Comparison of ENCODE assay signal across 7 mouse cellular contexts in the genomic region with DNA sequence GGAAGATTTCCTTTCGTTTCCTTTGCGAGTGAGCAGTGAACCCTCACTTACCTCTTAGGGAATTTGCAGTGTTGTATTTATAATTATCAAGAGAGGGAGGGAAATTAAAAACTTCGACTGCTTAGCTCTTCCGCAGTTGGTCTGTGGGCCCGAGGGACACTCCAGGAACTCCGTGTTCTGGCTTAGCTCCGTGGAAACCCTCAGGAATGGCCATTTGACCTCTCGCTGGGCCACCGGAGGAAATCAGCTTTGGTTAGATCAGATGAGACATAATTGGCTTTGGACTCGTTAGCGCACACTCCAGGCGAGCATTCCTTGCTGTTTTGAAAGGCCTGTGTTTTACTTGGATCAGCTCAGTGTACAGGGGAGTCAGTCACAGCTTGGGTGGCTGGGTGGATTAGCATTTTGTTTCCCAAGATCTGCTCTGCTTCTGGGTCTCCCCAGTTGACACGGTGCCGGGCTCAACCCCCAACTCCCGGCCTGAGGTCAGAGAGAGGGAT.
A peak's percentile ranks its signal among the peaks of the same experiment; 100 is the strongest.
DNase-seq lines count a peak whose midpoint lies in the region; ATAC-seq and TF ChIP-seq lines count a peak whose summit lies in the region.

No protein-coding gene starts in this region.

- no peak for TF ChIP-seq CTCF in midbrain, postnatal 0 days (IDR thresholded peaks at IDR 0.05)

- H3K4me3 ChIP-seq in hindbrain, embryonic 12.5 days: no peak overlapping the region
- no peak overlapping the region for H3K4me3 ChIP-seq in limb, embryonic 11.5 days (ENCODE audit: low read depth, low read length)
- H3K4me3 ChIP-seq in midbrain, postnatal 0 days (ENCODE audit: low read depth, low read length): peak overlapping the region; percentile 24; the same call in 1 of the 2 replicates

- no peaks in the 10 kb centered on the region for H3K27me3 ChIP-seq in hindbrain, embryonic 12.5 days
- H3K27me3 ChIP-seq in limb, embryonic 11.5 days (ENCODE audit: control insufficient read depth, insufficient read depth, low read length): no peaks in the 10 kb centered on the region
- H3K27me3 ChIP-seq in midbrain, postnatal 0 days (ENCODE audit: insufficient read depth, low read length): no peaks in the 10 kb centered on the region

- peak overlapping the region; percentile 40 for H3K4me2 ChIP-seq in hindbrain, embryonic 12.5 days (replicated peaks)
- peak overlapping the region; percentile 29 for H3K4me2 ChIP-seq in limb, embryonic 11.5 days (ENCODE audit: low read depth, severe bottlenecking)
- peak overlapping the region; percentile 44 for H3K4me2 ChIP-seq in midbrain, postnatal 0 days (ENCODE audit: low read depth, low read length, poor library complexity, severe bottlenecking)

- WGBS in hindbrain, embryonic 12.5 days: 36% methylated on average over 15 of the region's 15 CpGs
- 31% methylated on average over 15 of the region's 15 CpGs for WGBS in limb, embryonic 11.5 days
- 9% methylated on average over 15 of the region's 15 CpGs for WGBS in midbrain, postnatal 0 days

- no peaks in the 10 kb centered on the region for H3K36me3 ChIP-seq in hindbrain, embryonic 12.5 days
- H3K36me3 ChIP-seq in limb, embryonic 11.5 days (ENCODE audit: control insufficient read depth, insufficient read depth, low read length): no peaks in the 10 kb centered on the region
- H3K36me3 ChIP-seq in midbrain, postnatal 0 days (ENCODE audit: insufficient read depth, low read length): no peaks in the 10 kb centered on the region

- H3K27ac ChIP-seq in hindbrain, embryonic 12.5 days: no peak overlapping the region
- no peak overlapping the region for H3K27ac ChIP-seq in limb, embryonic 11.5 days (replicated peaks; ENCODE audit: low read depth, low read length)
- H3K27ac ChIP-seq in midbrain, postnatal 0 days (ENCODE audit: low read depth, low read length): no peak overlapping the region

- H3K9ac ChIP-seq in hindbrain, embryonic 12.5 days: 0 out of 2 replicates have a peak overlapping the region, but pooled peaks have one; percentile 24
- no peak overlapping the region for H3K9ac ChIP-seq in limb, embryonic 11.5 days (ENCODE audit: low read length)
- no peak overlapping the region; the same call in 1 of the 2 replicates for H3K9ac ChIP-seq in midbrain, postnatal 0 days (replicated peaks; ENCODE audit: low read length, poor library complexity, severe bottlenecking)

- H3K9me3 ChIP-seq in hindbrain, embryonic 12.5 days (replicated peaks): no peaks in the 10 kb centered on the region
- no peaks in the 10 kb centered on the region for H3K9me3 ChIP-seq in limb, embryonic 11.5 days (ENCODE audit: control insufficient read depth, low read length)
- H3K9me3 ChIP-seq in midbrain, postnatal 0 days (ENCODE audit: low read length): no peaks in the 10 kb centered on the region

- H3K4me1 ChIP-seq in hindbrain, embryonic 12.5 days: 0 out of 2 replicates have a peak, but pooled peaks cover 6% of the 10 kb centered on the region
- no peaks in the 10 kb centered on the region for H3K4me1 ChIP-seq in limb, embryonic 11.5 days (ENCODE audit: control insufficient read depth, insufficient read depth, low read length)
- no peaks in the 10 kb centered on the region for H3K4me1 ChIP-seq in midbrain, postnatal 0 days (ENCODE audit: insufficient read depth, low read length)

- peak; percentile 11 for ATAC-seq in CD4-positive, CD25-positive, alpha-beta regulatory T cell, adult 4 months
- ATAC-seq in hindbrain, embryonic 12.5 days (ENCODE audit: low FRiP score): peak; percentile 23; the same call in 1 of the 2 replicates
- ATAC-seq in limb, embryonic 11.5 days (ENCODE audit: insufficient number of reproducible peaks, low FRiP score, low TSS enrichment, low read depth): no peak
- ATAC-seq in midbrain, postnatal 0 days (ENCODE audit: low FRiP score): 0 out of 2 replicates have a peak, but pooled peaks have one; percentile 6

- DNase-seq in R1 (ENCODE audit: low read depth, low spot score): peak; percentile 21
- peak; percentile 66 for DNase-seq in gastrocnemius, adult 18-20 months (ENCODE audit: low spot score)
- DNase-seq in limb, embryonic 11.5 days (ENCODE audit: low spot score): peak; percentile 45
- DNase-seq in midbrain, postnatal 0 days (ENCODE audit: low spot score): peak; percentile 15
- DNase-seq in thymus, postnatal 4 days: no peak
